Mouse (Mus musculus): ENCODE measurements around the gene Hmg20b.

Gene Hmg20b

DNA sequence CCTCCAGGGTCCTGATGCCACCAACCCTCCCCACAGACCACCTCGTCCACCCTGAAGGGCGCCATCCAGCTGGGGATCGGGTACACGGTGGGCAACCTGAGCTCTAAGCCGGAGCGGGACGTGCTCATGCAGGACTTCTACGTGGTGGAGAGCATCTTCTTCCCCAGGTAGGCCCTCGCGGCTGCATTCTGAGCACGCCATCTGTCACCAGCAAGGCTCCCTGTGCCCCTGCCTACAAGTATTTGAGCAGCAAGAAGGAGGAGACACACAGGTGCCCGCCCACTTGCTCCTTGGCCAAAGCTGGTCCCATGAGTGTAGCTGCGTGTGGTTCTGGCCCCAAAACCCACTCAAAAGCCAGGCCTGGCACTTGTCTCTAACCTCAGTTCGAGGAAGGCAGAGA is 44.6 kb downstream of the Hmg20b start:
- no peak for DNase-seq (ENCODE audit: low spot score in 2 of 2)

- no peak for DNase-seq (ENCODE audit: low spot score in 2 of 2)
Observed at GRCm38 (mm10) chr10:81304597-81305238, 45.6 kb downstream of the Hmg20b start.

DNA sequence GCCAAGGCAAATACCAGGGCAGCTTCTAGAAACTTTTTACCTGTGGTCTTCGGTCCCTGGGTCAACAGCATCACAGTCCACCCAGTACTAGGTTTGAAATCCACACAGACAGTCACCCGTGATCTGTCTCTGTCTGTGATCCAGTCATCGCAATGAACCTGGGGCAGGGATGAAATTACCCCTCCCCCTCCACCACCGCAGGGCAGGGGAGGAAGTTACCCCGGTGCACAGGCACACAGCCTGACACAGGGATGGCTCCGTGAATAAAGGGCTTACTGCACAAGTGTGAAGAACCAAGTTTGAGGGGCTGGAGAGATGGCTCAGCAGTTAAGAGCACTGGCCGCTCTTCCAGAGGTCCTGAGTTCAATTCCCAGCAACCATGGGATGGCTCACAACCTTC is 46.5 kb downstream of the Hmg20b start:
- DNase-seq (ENCODE audit: low spot score in 2 of 2) = no peak

GRCm38 (mm10) chr10:81303258-81303657 is 47.0 kb downstream of the Hmg20b start:
- DNase-seq (ENCODE audit: low spot score in 2 of 2) = no peak

DNA sequence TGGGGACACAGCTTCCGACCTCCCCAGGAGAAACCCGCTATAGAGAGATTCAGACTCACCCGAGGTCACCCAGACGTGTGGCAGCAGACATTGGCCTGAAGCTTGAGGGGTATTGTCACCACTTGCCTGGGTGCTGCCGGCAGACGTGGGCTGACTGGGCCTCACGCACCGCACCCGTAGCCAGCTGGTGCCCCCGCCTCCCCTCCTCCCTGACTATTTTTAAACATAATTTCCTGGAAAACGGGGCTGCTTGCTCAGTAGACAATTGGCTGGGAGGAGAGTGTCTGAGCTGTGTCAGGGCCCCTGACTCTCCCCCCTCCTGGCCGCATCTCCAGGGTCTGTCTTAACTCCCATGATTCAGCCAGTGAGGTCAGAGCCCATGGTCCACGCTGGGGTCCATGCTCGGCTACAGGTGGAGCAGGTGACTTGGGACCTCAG is 47.5 kb downstream of the Hmg20b start:
- peak; percentile 78 to 80 for DNase-seq (ENCODE audit: low spot score in 2 of 2)

- DNase-seq (ENCODE audit: low spot score in 2 of 2) = no peak
Observed at GRCm38 (mm10) chr10:81302288-81302687, 48.0 kb downstream of the Hmg20b start.

GRCm38 (mm10) chr10:81301321-81301720 is 49.0 kb downstream of the Hmg20b start:
- no peak for DNase-seq (ENCODE audit: low spot score in 2 of 2)

- DNase-seq (ENCODE audit: low spot score in 2 of 2) = no peak
Observed at GRCm38 (mm10) chr10:81300352-81300907, 49.9 kb downstream of the Hmg20b start.

DNA sequence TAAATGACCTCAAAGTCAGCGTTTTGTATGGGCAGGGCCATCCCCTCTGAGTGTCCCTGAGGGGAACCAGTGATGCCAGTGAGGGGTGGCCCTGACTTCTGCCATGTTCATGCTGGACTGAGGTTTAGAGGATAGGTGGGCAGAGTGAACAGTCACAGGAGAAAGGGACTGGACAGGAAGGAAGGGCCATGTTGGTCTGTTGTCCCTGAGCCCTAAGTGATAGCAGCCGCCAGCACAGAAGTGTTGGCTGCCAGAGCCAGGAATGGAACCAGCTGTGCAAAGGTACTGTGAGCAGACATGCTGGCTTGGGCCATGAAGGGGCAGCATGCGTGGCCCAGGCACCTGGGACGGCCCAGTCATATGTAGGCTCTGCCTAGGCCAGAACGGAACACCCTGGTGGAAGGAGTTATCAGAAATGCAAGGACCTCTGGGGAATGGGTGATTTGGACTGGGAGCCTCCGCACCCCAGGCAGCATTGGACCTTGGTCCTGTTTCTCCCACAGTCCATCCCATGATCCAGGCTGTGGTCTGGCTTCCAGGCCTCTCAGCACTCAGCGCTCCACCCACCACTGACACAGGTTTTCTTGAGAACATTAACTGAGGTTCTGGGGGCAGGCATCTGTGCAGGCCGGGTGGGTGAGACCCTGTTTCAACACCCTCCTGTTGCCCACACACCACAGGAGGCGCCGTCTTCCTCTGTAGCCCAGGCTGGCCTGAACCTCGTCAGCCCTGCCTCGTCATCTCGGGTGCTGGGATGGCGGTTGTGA is 50.5 kb downstream of the Hmg20b start:
- no peak for DNase-seq (ENCODE audit: low spot score in 2 of 2)

- peak; percentile 74 to 77 for DNase-seq (ENCODE audit: low spot score in 2 of 2)
Observed at GRCm38 (mm10) chr10:81298369-81299100, 51.7 kb downstream of the Hmg20b start.

DNA sequence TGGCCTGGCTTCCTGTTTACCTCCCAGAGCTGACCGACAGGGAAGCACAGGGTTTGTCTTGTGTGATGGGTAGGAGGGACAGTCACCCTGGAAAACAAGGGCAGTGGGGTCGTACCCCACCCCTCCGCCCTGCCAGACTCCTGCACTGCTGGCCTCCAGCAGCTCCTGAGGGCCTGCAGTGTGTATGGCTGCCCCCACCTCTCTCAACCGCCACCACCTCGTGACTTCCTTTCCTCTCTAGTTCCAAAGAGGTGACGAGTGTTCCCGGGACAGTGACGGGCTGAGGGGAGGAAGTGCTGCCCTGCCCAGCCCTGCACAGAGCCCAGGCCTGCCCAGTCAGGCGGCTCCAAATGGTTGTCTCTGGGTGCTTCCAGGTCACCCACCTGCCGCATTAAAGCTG is 52.4 kb downstream of the Hmg20b start:
- no peak for DNase-seq (ENCODE audit: low spot score in 2 of 2)

DNA sequence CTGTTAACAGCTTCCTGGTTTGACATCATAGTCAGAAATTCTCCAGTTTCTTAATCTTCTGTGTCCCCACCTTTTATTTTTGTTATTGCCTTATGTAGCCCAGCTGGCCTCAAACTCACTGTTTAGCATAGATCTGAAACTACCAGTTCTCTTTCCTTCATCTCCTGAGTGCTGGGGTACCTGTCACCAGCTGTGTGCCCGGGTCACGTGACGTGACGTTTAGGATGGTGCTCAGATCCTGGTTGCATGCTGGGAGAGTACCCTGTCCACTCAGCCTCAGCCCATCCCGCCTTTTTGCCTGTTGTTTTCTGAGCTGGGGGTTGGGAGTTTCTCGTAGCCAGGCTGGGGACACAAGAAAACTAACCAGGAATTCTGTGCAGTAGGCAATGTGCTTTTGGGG is 53.0 kb downstream of the Hmg20b start:
- no peak for DNase-seq (ENCODE audit: low spot score in 2 of 2)

Data from right cerebral cortex, adult 2 months (tissue).